Mouse (Mus musculus) stomach, postnatal 0 days (tissue): ENCODE measurements around the gene Arid3a. TPM values are rescaled to one million over a fixed set of nuclear protein-coding genes. Genes with fewer than 3 reads are reported as not detected.

Experiments
- ATAC-seq: fragments of 200-750 bp; cut with Nextera tagmentation; 2 replicates; pipeline ENCODE4 v1.8.0; 2017; ENCODE audit not compliant: low FRiP score, low TSS enrichment
- DNase-seq: peaks from one replicate; pipeline ENCODE4 v3.0.0-alpha.2; 2016; ENCODE audit warnings: low spot score
- H3K27ac ChIP-seq: fragments of 300-500 bp; sonication (generic); replicated peaks from 2 replicates; pipeline ENCODE4 v1.5.1; 2014; ENCODE audit warnings: mild to moderate bottlenecking, control low read depth
- H3K27me3 ChIP-seq: fragments of 300-500 bp; sonication (generic); 2 replicates; pipeline ENCODE4 v1.6.1; 2014; ENCODE audit warnings: low read length; ENCODE audit not compliant: control insufficient read depth, insufficient read depth
- H3K36me3 ChIP-seq: fragments of 300-500 bp; sonication (generic); 2 replicates; pipeline ENCODE4 v1.6.1; 2014; ENCODE audit warnings: low read length, mixed read lengths; ENCODE audit not compliant: control insufficient read depth, insufficient read depth
- H3K4me1 ChIP-seq: fragments of 300-500 bp; sonication (generic); replicated peaks from 2 replicates; pipeline ENCODE4 v1.6.1; 2014; ENCODE audit warnings: antibody characterized with exemption; ENCODE audit not compliant: control insufficient read depth, insufficient read depth
- H3K4me2 ChIP-seq: fragments of 300-500 bp; sonication (generic); replicated peaks from 2 replicates; pipeline ENCODE4 v1.6.1; 2014; ENCODE audit warnings: low read depth, mild to moderate bottlenecking, control low read depth, moderate library complexity
- H3K4me3 ChIP-seq: fragments of 300-500 bp; sonication (generic); 2 replicates; pipeline ENCODE4 v1.5.1; 2014; ENCODE audit warnings: low read depth, low read length, control low read depth
- H3K9ac ChIP-seq: fragments of 300-500 bp; sonication (generic); 2 replicates; pipeline ENCODE4 v1.6.1; 2014; ENCODE audit warnings: mild to moderate bottlenecking, low read length, control low read depth, mixed read lengths
- H3K9me3 ChIP-seq: fragments of 300-500 bp; sonication (generic); 2 replicates; pipeline ENCODE4 v1.6.1; 2016; ENCODE audit warnings: low read length; ENCODE audit not compliant: control insufficient read depth
- CTCF ChIP-seq: IDR thresholded peaks from 2 replicates; pipeline ENCODE4 v1.5.1; 2016; ENCODE audit warnings: antibody characterized with exemption, low read depth, mild to moderate bottlenecking, moderate library complexity
- EP300 ChIP-seq: optimal IDR thresholded peaks from 2 replicates; pipeline ENCODE3; 2016; ENCODE audit warnings: antibody characterized with exemption
- WGBS: fragments of 180-500 bp; shearing (Covaris S2); extraction: QIAGEN DNeasy Blood & Tissue Kit; methylation state at CpG from one replicate; pipeline ENCODE4 v1.1.7; 2014; 5-methylcytosine and 5-hydroxymethylcytosine counted together
- polyA plus RNA-seq: library from polyadenylated mRNA; unstranded; fragments of >200 nt; fragmentation: Nextera tagmentation; extraction: Ambion mirVana; gene quantifications from 2 replicates; pipeline ENCODE4 v1.2.1, GENCODE M21; 2015

Arid3a gene
- polyA plus RNA-seq, 1 experiment from 2014 or later: 3.5 TPM

DNA sequence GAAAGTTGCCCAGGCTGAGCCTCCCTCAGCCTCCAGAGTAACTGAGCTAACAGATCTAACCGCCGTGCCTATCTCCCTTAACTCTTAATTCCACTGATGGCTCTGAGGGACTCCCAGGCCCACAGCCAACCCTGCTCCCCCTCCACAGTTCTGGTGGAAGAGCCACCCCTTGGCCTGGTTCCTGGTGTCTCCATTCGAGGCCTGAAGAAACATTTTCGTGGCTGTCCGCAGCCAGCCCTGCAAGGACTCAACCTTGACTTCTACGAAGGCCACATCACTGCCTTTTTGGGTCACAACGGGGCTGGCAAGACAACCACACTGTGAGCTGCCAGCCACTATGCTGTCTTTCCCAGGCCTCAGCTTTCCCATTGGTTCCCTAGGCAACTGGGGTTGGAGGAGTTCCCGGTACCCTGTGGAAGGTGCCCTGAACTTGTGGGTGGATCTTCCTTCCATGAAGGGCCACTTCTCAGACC, 77.4 kb downstream of the Arid3a start:
- H3K9ac ChIP-seq: no peak overlapping the region
- H3K4me3 ChIP-seq: no peak overlapping the region
- peaks cover 5% of the 10 kb centered on the region; the same call in 1 of the 2 replicates for H3K4me1 ChIP-seq
- H3K36me3 ChIP-seq: peaks cover 6% of the 10 kb centered on the region
- H3K9me3 ChIP-seq: no peaks in the 10 kb centered on the region
- H3K27ac ChIP-seq: peak overlapping the region; percentile 67
- H3K27me3 ChIP-seq: no peaks in the 10 kb centered on the region
- DNase-seq (no peak), ATAC-seq (no peak)
- no peak overlapping the region for H3K4me2 ChIP-seq
- WGBS: 72% methylated on average over 8 of the region's 8 CpGs
- TF ChIP-seq CTCF: no peak
- TF ChIP-seq EP300: no peak

Other genes starting within 250 kb of the Arid3a start
- 85.3 and 86.9 TPM in 2 replicates for gene Cdc34, start 244.8 kb upstream of the Arid3a start, polyA plus RNA-seq
- gene Gzmm, start 238.0 kb upstream of the Arid3a start, polyA plus RNA-seq: 0.62 and 0.83 TPM in 2 replicates
- gene Bsg, start 222.6 kb upstream of the Arid3a start, polyA plus RNA-seq: 1,012 and 1,042 TPM in 2 replicates
- 0.28 and 0.38 TPM in 2 replicates for gene Hcn2, start 210.4 kb upstream of the Arid3a start, polyA plus RNA-seq
- 16.5 and 20.6 TPM in 2 replicates for gene Polrmt, start 180.5 kb upstream of the Arid3a start, polyA plus RNA-seq
- gene Fgf22, start 172.0 kb upstream of the Arid3a start, polyA plus RNA-seq: 13.5 and 14.9 TPM in 2 replicates
- gene Rnf126, start 160.1 kb upstream of the Arid3a start, polyA plus RNA-seq: 60.0 and 68.6 TPM in 2 replicates
- gene Fstl3, start 149.8 kb upstream of the Arid3a start, polyA plus RNA-seq: 14.1 and 17.6 TPM in 2 replicates
- gene Prss57, start 136.1 kb upstream of the Arid3a start, polyA plus RNA-seq: 0.04 and 0.15 TPM in 2 replicates
- gene Palm, start 133.5 kb upstream of the Arid3a start, polyA plus RNA-seq: 27.8 and 29.1 TPM in 2 replicates
- gene Misp, start 106.1 kb upstream of the Arid3a start, polyA plus RNA-seq: 57.6 and 58.0 TPM in 2 replicates
- 99.3 and 103 TPM in 2 replicates for gene Ptbp1, start 72.6 kb upstream of the Arid3a start, polyA plus RNA-seq
- gene Prtn3, start 52.6 kb upstream of the Arid3a start, polyA plus RNA-seq: 0.86 and 0.87 TPM in 2 replicates
- gene Plppr3, start 52.4 kb upstream of the Arid3a start, polyA plus RNA-seq: 5.5 and 7.0 TPM in 2 replicates
- 0.30 and 0.55 TPM in 2 replicates for gene Elane, start 40.8 kb upstream of the Arid3a start, polyA plus RNA-seq
- not detected in 2 replicates for gene Cfd, start 36.2 kb upstream of the Arid3a start, polyA plus RNA-seq
- 25.6 and 29.7 TPM in 2 replicates for gene Med16, start 18.1 kb upstream of the Arid3a start, polyA plus RNA-seq
- gene Gm26602, start 16.2 kb upstream of the Arid3a start, polyA plus RNA-seq: 8.9 and 18.0 TPM in 2 replicates
- gene Kiss1r, start 10.1 kb upstream of the Arid3a start, polyA plus RNA-seq: 0.79 and 0.99 TPM in 2 replicates
- gene R3hdm4, start 5.8 kb upstream of the Arid3a start, polyA plus RNA-seq: 160 and 174 TPM in 2 replicates
- gene Wdr18, start 33.1 kb downstream of the Arid3a start, polyA plus RNA-seq: 46.9 and 50.3 TPM in 2 replicates
- gene Grin3b, start 43.7 kb downstream of the Arid3a start, polyA plus RNA-seq: 0.17 and 0.18 TPM in 2 replicates
- gene Tmem259, start 57.3 kb downstream of the Arid3a start, polyA plus RNA-seq: 18.5 and 19.1 TPM in 2 replicates
- gene Cnn2, start 61.5 kb downstream of the Arid3a start, polyA plus RNA-seq: 236 and 245 TPM in 2 replicates
- gene Abca7, start 69.5 kb downstream of the Arid3a start, polyA plus RNA-seq: 2.6 and 3.2 TPM in 2 replicates
- 2.0 TPM in 2 replicates for gene Arhgap45, start 89.6 kb downstream of the Arid3a start, polyA plus RNA-seq
- gene Polr2e, start 112.8 kb downstream of the Arid3a start, polyA plus RNA-seq: 121 and 122 TPM in 2 replicates
- gene Gpx4, start 120.1 kb downstream of the Arid3a start, polyA plus RNA-seq: 435 and 445 TPM in 2 replicates
- 10.7 and 11.0 TPM in 2 replicates for gene Sbno2, start 178.5 kb downstream of the Arid3a start, polyA plus RNA-seq
- 10.3 and 11.2 TPM in 2 replicates for gene Stk11, start 188.8 kb downstream of the Arid3a start, polyA plus RNA-seq
- 679 and 705 TPM in 2 replicates for gene Atp5d, start 211.6 kb downstream of the Arid3a start, polyA plus RNA-seq
- gene Cbarp, start 213.8 kb downstream of the Arid3a start, polyA plus RNA-seq: 4.2 and 4.3 TPM in 2 replicates
- gene Midn, start 221.2 kb downstream of the Arid3a start, polyA plus RNA-seq: 8.5 and 9.6 TPM in 2 replicates
- gene Cirbp, start 238.9 kb downstream of the Arid3a start, polyA plus RNA-seq: 237 and 244 TPM in 2 replicates
- 13.9 and 14.1 TPM in 2 replicates for gene 1600002K03Rik, start 245.9 kb downstream of the Arid3a start, polyA plus RNA-seq